Mouse (Mus musculus): Measurements from ENCODE around the gene Hic1. TPM values are rescaled to one million over a fixed set of nuclear protein-coding genes. Genes with fewer than 3 reads are reported as not detected.

The Hic1 gene
- polyA plus RNA-seq, 1 experiment: 3.8 TPM

DNA sequence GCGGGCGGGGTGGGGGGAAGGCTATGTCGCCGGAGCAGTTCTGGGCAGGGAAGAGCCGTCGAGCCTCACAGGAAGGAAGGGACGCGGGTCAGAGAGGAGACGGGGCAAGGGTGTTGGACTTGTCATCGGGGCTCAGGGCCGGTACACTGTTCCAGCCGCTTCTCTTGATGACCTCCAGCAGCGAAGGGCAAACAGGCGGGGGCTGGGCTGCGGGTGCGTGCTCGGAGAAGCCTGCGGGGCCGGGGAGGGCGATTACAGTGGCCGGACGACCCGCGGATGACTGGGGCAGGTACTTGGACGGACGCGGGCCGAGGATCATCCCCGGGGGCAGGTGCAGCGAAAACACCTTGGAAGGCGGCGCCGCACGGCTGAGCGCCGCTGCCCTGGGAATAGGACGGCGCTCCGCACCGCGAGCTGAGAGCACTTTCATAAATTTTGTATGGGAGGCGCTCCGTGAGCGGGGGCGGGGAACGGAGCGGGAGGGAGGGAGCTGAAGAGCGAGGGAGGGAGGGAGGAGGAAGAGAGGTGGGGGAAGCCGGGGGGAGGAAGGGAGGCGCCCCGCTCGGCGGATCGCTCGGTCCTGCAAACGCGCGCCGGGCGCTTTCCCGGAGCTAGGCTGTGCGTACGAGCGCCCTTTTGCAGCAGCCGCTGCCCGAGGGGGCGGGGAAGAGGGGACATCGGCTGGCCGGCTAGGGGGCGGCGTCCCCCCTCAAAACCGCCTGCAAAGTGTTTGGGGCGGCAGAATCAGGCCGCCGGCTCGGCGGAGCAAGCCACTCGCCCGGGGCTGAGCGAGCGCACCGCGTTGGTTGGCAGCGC is 24.1 kb upstream of the Hic1 start, which contains the start of gene Rtn4rl1:
Gene Rtn4rl1 (plus strand): TSS at position 528 of the 816 bp plus-strand sequence.
- Histone ChIP-seq H3K4me3 (ENCODE audit: insufficient read depth, low read length) (peak within 1 kb of the TSS; percentile 74), H3K27ac (ENCODE audit: insufficient read depth, low read length) (peak within 1 kb of the TSS; percentile 72; the same call in 1 of the 2 replicates), H3K4me1 (ENCODE audit: control insufficient read depth, insufficient read depth, low read length) (peaks cover 2% of the 10 kb centered on the region; the same call in 1 of the 2 replicates)
- TF ChIP-seq POLR2A (IDR thresholded peaks at IDR 0.05; ENCODE audit: extremely low read depth, insufficient read depth, low read length) (peak; percentile 38), CTCF (IDR thresholded peaks at IDR 0.05; ENCODE audit: extremely low read depth, insufficient read depth, low read length) (no peak)

DNA sequence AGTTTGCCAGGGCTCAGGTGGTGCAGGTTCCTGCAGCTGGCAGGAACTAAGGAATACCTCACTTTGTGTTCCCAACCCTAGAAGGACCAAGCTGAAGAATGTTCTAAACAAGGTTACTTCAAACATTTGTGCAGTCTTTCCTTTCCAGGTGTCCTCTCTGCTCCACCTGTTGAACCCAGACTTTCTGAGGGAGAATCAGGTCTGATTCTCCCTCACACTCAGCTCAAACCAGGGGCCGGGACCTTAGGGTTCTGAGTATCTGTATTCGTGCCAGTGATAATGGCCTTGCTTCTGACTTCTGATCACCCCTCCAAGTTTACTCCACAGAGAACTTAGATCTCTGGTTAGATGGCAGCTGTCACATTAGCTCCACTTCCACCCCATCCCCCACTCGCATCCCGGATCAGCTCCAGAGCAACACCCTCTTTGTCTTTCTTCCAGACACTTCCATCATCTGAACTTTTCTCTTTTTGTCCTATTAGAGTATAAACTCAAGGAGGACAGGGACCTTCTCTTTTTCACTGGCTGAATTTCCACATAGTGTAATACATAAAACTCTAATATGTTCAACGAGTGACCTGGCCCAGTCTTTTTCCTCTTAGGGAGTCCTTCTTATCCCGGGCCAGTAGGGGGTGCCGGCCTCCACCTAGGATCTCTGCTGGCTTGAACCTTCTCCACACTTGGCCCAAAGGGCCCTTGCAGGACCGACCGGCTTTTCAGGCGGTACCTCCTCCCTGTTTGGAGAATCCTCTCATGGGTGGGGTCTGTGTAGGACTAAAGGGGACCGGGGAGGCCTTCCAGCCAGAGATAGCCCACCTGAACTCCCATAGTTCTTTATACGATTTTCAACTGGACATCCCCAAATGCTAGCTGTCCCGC is 23.3 kb upstream of the Hic1 start:
- no peak overlapping the region for H3K27ac ChIP-seq (ENCODE audit: insufficient read depth, low read length)
- H3K4me1 ChIP-seq (ENCODE audit: control insufficient read depth, insufficient read depth, low read length): 0 out of 2 replicates have a peak, but pooled peaks cover 2% of the 10 kb centered on the region
- TF ChIP-seq POLR2A (IDR thresholded peaks at IDR 0.05; ENCODE audit: extremely low read depth, insufficient read depth, low read length) (no peak), CTCF (IDR thresholded peaks at IDR 0.05; ENCODE audit: extremely low read depth, insufficient read depth, low read length) (peak; percentile 71)
- H3K4me3 ChIP-seq (ENCODE audit: insufficient read depth, low read length): peak overlapping the region; percentile 74; the same call in 1 of the 2 replicates

DNA sequence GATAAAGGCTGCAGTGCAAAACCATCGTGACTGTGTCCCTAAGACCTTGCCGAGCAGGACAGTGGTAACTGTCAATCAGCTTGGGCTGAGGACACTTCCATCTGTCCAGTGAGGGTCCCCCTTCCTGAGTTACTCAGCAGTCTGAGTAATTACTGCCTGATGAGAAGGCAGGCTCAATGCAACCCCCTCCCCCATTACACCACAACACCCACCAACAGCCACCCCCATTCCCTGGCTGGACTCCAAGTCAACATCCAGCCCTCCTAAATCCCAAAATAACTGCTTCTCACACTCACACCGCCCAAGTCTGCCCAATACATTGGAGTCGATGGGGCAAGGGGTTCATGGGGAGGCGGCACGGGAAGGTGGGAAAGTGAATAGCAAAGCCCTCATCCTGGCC is 22.5 kb upstream of the Hic1 start:
- Histone ChIP-seq H3K4me3 (ENCODE audit: insufficient read depth, low read length) (no peak overlapping the region), H3K4me1 (ENCODE audit: control insufficient read depth, insufficient read depth, low read length) (0 out of 2 replicates have a peak, but pooled peaks cover 2% of the 10 kb centered on the region), H3K27ac (ENCODE audit: insufficient read depth, low read length) (no peak overlapping the region)
- no peak for TF ChIP-seq POLR2A (IDR thresholded peaks at IDR 0.05; ENCODE audit: extremely low read depth, insufficient read depth, low read length)
- TF ChIP-seq CTCF (IDR thresholded peaks at IDR 0.05; ENCODE audit: extremely low read depth, insufficient read depth, low read length): no peak

DNA sequence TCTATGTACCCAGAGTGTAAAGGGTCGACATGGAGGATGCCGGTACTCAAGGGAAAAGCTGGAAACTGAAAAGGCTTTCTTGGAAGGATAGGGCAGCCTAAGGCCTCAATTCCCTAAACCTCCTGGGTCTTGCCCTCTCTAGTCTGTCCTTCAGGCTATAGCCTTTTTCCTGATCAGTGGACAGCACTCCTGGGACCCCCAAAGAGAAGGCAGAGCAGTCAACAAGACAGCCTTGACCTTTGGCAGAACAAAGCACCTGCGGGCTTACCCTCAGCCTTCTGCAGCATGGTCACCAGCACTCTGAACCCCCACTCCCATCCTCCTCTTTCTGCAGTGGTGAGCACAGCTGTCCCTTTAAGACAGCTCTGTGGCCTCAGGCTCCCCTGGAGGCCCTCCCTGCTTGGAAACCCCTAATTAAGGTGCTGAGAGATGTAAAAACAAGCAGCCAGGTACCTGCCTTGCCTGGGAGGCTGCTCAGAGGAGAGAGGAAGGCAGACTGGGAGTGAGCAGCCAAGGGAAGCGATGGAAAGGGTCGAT is 21.7 kb upstream of the Hic1 start, which contains the start of gene Dph1:
Gene Dph1 (minus strand): TSS at position 337 of the 537 bp plus-strand sequence.
- H3K27ac ChIP-seq (ENCODE audit: insufficient read depth, low read length): no peak within 1 kb of the TSS
- peak within 1 kb of the TSS; percentile 68 for H3K4me3 ChIP-seq (ENCODE audit: insufficient read depth, low read length)
- TF ChIP-seq CTCF (IDR thresholded peaks at IDR 0.05; ENCODE audit: extremely low read depth, insufficient read depth, low read length) (no peak), POLR2A (IDR thresholded peaks at IDR 0.05; ENCODE audit: extremely low read depth, insufficient read depth, low read length) (no peak)
- 0 out of 2 replicates have a peak, but pooled peaks cover 2% of the 10 kb centered on the region for H3K4me1 ChIP-seq (ENCODE audit: control insufficient read depth, insufficient read depth, low read length)

DNA sequence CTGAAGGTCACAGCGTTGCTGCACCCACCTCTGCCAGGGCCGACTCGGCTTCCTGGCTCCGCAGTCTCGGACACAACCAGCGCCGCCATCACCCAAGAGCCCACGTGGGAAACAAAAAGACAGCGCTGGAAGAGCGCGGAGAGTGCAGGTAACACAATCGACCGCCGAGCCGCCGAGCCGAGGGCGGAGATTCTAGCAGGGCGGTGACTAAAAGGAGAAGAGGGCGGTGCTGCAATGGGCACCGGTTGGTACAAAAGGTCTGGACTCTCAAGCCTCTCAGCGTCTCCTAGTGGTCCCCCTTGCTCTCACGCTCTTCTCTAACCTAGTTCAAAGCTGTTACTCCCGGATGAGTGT is 21.0 kb upstream of the Hic1 start:
- TF ChIP-seq POLR2A (IDR thresholded peaks at IDR 0.05; ENCODE audit: extremely low read depth, insufficient read depth, low read length) (no peak; the same call in 1 of the 2 replicates), CTCF (IDR thresholded peaks at IDR 0.05; ENCODE audit: extremely low read depth, insufficient read depth, low read length) (no peak)
- Histone ChIP-seq H3K4me3 (ENCODE audit: insufficient read depth, low read length) (peak overlapping the region; percentile 68), H3K4me1 (ENCODE audit: control insufficient read depth, insufficient read depth, low read length) (0 out of 2 replicates have a peak, but pooled peaks cover 2% of the 10 kb centered on the region), H3K27ac (ENCODE audit: insufficient read depth, low read length) (no peak overlapping the region)

DNA sequence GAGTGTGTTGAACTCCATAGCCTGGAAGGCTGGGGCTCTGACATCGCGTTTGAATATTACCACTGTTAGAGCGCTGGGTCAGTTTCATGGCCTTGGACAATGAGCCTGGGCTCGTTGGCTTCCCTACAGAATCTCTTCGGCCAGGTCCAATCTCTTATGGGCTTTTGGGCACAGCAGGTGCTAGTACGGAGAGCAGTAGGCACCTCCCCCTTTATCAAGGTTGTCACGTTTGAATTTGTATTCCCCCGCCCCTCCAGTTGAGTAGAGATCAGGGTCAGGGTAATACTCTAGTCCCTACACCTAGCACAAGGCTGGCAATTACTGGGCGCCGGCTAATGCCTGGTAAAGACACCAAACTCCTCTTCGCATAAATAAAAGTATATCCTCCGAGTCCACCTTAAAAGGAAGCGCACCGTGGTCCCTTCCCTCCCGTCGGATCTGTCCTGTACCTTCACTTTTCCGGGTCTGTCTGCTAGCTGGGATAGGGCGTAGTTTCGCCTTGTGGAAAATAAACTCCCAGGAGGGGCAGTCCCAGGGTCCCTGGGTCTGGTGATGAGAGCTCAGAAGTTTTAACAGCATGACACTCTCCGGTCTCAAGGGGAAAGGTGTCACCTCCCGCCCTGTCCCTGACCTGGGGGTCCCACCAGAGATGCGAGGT is 20.5 kb upstream of the Hic1 start:
- H3K4me1 ChIP-seq (ENCODE audit: control insufficient read depth, insufficient read depth, low read length): 0 out of 2 replicates have a peak, but pooled peaks cover 2% of the 10 kb centered on the region

DNA sequence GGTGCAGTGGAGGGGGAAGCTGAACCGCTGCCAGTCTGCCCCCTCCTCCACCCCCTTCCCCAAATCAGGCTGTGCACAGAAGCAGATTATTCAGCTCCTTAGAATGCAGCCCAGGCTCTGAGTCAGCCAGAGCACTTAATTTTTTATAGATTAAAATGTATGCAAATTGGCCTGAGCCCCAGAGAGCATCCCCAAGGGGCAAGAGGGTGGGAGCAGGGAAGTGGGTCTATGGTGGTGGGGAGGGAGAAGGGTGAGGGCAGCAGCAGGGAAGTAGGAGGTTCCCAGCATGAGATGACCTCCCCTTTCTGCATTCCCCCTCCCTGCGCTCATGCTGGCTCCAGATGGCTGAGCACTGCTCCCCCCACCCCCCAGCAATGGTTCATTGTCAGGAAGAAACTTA is 15.7 kb upstream of the Hic1 start:
- Histone ChIP-seq H3K27ac (ENCODE audit: insufficient read depth, low read length) (peak overlapping the region; percentile 83), H3K4me3 (ENCODE audit: insufficient read depth, low read length) (no peak overlapping the region), H3K4me1 (ENCODE audit: control insufficient read depth, insufficient read depth, low read length) (peaks cover 2% of the 10 kb centered on the region; the same call in 1 of the 2 replicates)
- TF ChIP-seq CTCF (IDR thresholded peaks at IDR 0.05; ENCODE audit: extremely low read depth, insufficient read depth, low read length) (no peak), POLR2A (IDR thresholded peaks at IDR 0.05; ENCODE audit: extremely low read depth, insufficient read depth, low read length) (no peak)

More for the DNA sequence above, 20.5 kb upstream of the Hic1 start:
- no peak for TF ChIP-seq CTCF (IDR thresholded peaks at IDR 0.05; ENCODE audit: extremely low read depth, insufficient read depth, low read length)
- TF ChIP-seq POLR2A (IDR thresholded peaks at IDR 0.05; ENCODE audit: extremely low read depth, insufficient read depth, low read length): no peak
- Histone ChIP-seq H3K27ac (ENCODE audit: insufficient read depth, low read length) (no peak overlapping the region), H3K4me3 (ENCODE audit: insufficient read depth, low read length) (peak overlapping the region; percentile 68)

DNA sequence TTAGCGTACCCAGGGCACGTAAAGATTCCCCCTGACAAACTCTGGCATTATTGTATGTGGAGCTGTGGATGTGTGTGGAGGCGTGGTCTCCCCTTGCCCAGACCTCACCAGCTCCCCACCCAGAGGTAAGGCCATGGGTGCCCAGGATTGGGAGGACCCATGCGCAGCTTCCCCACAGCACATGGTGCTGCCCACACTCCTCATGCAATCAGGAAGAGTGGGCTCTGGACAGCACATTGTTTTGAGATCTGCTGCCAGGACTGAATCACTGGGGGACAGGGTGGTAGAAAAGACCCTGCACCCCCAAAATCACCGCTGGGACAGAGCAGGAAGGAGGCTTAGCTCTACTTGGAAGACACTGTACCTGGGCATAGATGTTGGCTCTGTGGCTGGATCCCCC is 15.3 kb upstream of the Hic1 start:
- Histone ChIP-seq H3K4me1 (ENCODE audit: control insufficient read depth, insufficient read depth, low read length) (peaks cover 2% of the 10 kb centered on the region), H3K27ac (ENCODE audit: insufficient read depth, low read length) (peak overlapping the region; percentile 83), H3K4me3 (ENCODE audit: insufficient read depth, low read length) (no peak overlapping the region)
- 0 out of 2 replicates have a peak, but pooled peaks have one; percentile 1 for TF ChIP-seq POLR2A (IDR thresholded peaks at IDR 0.05; ENCODE audit: extremely low read depth, insufficient read depth, low read length)
- no peak for TF ChIP-seq CTCF (IDR thresholded peaks at IDR 0.05; ENCODE audit: extremely low read depth, insufficient read depth, low read length)
